Mouse (Mus musculus) small intestine, adult 2 months (tissue): ENCODE results near the gene Gm128. TPM values are rescaled to one million over a fixed set of nuclear protein-coding genes. Genes with fewer than 3 reads are reported as not detected.

Source experiments
- H3K27ac ChIP-seq: fragments of 200-500 bp; 2 replicates; pipeline ENCODE4 v1.5.1; 2012; ENCODE audit warnings: low read depth, low read length, control low read depth, inconsistent platforms; ENCODE audit not compliant: insufficient read depth
- H3K27me3 ChIP-seq: fragments of 200-500 bp; 2 replicates; pipeline ENCODE4 v1.6.1; 2012; ENCODE audit warnings: mild to moderate bottlenecking, moderate library complexity, low read length, inconsistent platforms; ENCODE audit not compliant: control insufficient read depth, insufficient read depth
- H3K36me3 ChIP-seq: fragments of 200-500 bp; 2 replicates; pipeline ENCODE4 v1.6.1; 2012; ENCODE audit warnings: mild to moderate bottlenecking, low read length, control low read depth, inconsistent platforms; ENCODE audit not compliant: control insufficient read depth, insufficient read depth
- H3K4me1 ChIP-seq: fragments of 200-500 bp; 2 replicates; pipeline ENCODE4 v1.6.1; 2012; ENCODE audit warnings: low read length, inconsistent platforms, mixed read lengths; ENCODE audit not compliant: control insufficient read depth, insufficient read depth, insufficient read length
- H3K4me3 ChIP-seq: fragments of 200-500 bp; 2 replicates; pipeline ENCODE4 v1.5.1; 2012; ENCODE audit warnings: low read depth, mild to moderate bottlenecking, control low read depth, inconsistent platforms, low read length, moderate library complexity
- CTCF ChIP-seq: fragments of 200-500 bp; IDR thresholded peaks from 2 replicates; pipeline ENCODE4 v1.5.1; 2012; ENCODE audit warnings: low read depth, mild to moderate bottlenecking, control low read depth, inconsistent platforms, low read length, moderate library complexity, mixed read lengths; ENCODE audit not compliant: insufficient replicate concordance, insufficient read length; ENCODE audit errors: extremely low read depth
- POLR2A ChIP-seq: fragments of 200-500 bp; IDR thresholded peaks from 2 replicates; pipeline ENCODE4 v1.6.1; 2012; ENCODE audit warnings: low read depth, mild to moderate bottlenecking, control low read depth, inconsistent platforms, low read length, moderate library complexity
- WGBS: fragments of 180-500 bp; shearing (Covaris S2); methylation state at CpG from one replicate; pipeline ENCODE4 v1.1.7; 2018; 5-methylcytosine and 5-hydroxymethylcytosine counted together
- polyA plus RNA-seq: library from polyadenylated mRNA; depleted of rRNA; stranded (reverse); fragments of >200 nt; gene quantifications from 2 replicates; pipeline ENCODE4 v1.2.3, GENCODE M21; 2012

The Gm128 gene
- polyA plus RNA-seq, 1 experiment: 0.13 TPM

DNA sequence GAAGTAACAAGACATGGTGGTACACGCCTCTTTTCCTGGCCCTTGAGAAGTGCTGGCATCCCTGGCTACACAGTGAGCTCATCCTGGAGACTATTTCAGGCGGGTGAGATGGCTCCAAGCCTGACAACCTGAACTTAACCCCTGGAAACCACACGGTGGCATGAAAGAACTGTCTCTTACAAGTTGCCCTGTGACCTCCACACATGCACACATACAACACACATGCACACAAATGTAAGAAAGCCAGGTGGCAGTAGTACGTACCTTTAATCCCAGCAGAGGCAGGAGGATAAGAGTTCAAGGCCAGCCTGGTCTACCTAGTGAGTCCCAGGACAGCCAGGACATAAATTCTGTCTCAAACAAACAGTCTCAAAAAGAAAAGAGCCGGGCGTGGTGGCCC, 2.4 kb downstream of the Gm128 start:
- Histone ChIP-seq H3K27me3 (no peaks in the 10 kb centered on the region), H3K36me3 (peaks cover 25% of the 10 kb centered on the region), H3K27ac (no peak overlapping the region), H3K4me1 (no peaks in the 10 kb centered on the region), H3K4me3 (no peak overlapping the region)
- no peak for TF ChIP-seq CTCF
- no peak for TF ChIP-seq POLR2A
- WGBS: 82% methylated on average over 6 of the region's 6 CpGs

DNA sequence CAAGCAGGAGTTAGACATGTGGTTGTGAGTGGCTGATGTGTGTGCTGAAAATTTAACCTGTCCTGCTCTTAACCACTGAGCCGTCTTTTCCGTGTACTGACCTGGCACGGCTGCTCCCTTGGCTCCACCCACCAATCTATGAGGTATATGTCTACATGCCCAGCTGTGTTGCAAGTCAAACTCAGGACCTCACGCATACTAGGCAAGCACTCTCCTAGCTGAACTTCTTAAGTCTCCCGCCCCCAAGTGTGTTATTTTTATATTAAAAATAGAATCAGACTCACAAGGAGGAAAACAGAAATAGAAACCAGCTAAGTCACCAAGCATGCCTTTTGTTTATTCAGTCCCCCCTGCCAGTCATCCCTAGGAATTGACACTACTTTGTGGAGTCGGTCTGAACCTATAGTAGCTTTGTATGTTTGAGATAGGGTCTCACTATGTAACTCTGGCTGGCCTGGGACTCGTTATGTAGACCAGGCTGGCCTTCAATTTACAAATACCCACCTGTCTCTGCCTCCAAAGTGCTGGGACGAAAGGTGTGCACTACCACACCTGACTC, 3.8 kb downstream of the Gm128 start:
- no peak for TF ChIP-seq CTCF
- no peak for TF ChIP-seq POLR2A
- H3K4me1 ChIP-seq: peaks cover 2% of the 10 kb centered on the region; the same call in 1 of the 2 replicates
- no peak overlapping the region for H3K27ac ChIP-seq
- no peak overlapping the region for H3K4me3 ChIP-seq
- WGBS: 60% methylated on average over 8 of the region's 8 CpGs
- no peaks in the 10 kb centered on the region for H3K27me3 ChIP-seq
- peaks cover 38% of the 10 kb centered on the region for H3K36me3 ChIP-seq

- no peak overlapping the region for H3K27ac ChIP-seq
- 89% methylated on average over 23 of the region's 23 CpGs for WGBS
- H3K36me3 ChIP-seq: peaks cover 50% of the 10 kb centered on the region
- no peaks in the 10 kb centered on the region for H3K27me3 ChIP-seq
- peaks cover 22% of the 10 kb centered on the region for H3K4me1 ChIP-seq
- no peak overlapping the region for H3K4me3 ChIP-seq
- TF ChIP-seq POLR2A: no peak
- TF ChIP-seq CTCF: no peak
Observed at GRCm38 (mm10) chr3:95235386-95236301, 5.8 kb downstream of the Gm128 start.

DNA sequence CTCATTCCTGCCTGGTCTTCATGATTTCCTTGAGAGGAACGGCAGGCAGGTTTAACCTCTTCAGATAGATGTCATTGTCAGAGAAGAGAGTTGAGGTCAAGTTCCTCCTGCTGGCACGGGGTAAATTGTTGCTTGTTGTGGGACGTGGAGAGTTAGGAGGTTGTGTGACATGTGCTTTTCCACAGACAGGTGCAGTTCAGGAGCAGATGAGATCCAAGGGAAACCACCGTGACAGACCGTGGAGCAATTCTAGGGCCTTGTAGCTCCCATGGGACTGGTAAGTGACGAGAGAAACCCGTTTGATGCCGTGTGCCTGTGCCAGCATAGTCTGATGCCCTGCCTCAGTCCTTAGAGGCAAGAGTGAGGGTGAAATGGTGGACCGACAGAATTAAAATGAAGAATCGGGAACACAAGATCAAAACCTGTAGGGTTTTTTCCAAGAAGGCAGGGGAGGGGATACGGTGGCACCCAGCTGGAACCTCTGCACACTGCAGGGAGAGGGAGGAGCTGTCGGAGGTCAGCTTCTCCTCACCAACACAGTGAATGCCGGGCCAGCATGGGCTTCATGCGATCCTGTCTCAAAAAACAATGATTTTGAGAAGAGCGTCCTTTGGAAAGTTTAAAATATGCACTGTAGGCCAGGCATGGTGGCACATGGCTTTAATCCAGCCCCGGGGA, 8.0 kb downstream of the Gm128 start:
- H3K36me3 ChIP-seq: peaks cover 50% of the 10 kb centered on the region
- peaks cover 23% of the 10 kb centered on the region for H3K4me1 ChIP-seq
- no peak for TF ChIP-seq CTCF
- no peak for TF ChIP-seq POLR2A
- no peaks in the 10 kb centered on the region for H3K27me3 ChIP-seq
- WGBS: 90% methylated on average over 16 of the region's 16 CpGs
- H3K27ac ChIP-seq: no peak overlapping the region
- no peak overlapping the region for H3K4me3 ChIP-seq

- peak overlapping the region; percentile 32; the same call in 1 of the 2 replicates for H3K27ac ChIP-seq
- H3K4me1 ChIP-seq: peaks cover 26% of the 10 kb centered on the region
- peaks cover 50% of the 10 kb centered on the region for H3K36me3 ChIP-seq
- 54% methylated on average over 7 of the region's 7 CpGs for WGBS
- no peak overlapping the region for H3K4me3 ChIP-seq
- TF ChIP-seq POLR2A (no peak), CTCF (no peak)
- H3K27me3 ChIP-seq: no peaks in the 10 kb centered on the region
Observed at GRCm38 (mm10) chr3:95232771-95233170, 8.6 kb downstream of the Gm128 start.

- Histone ChIP-seq H3K27me3 (no peaks in the 10 kb centered on the region), H3K4me1 (peaks cover 26% of the 10 kb centered on the region), H3K27ac (peak within 1 kb of the TSS; percentile 100), H3K4me3 (peak within 1 kb of the TSS; percentile 64), H3K36me3 (peaks cover 48% of the 10 kb centered on the region)
- TF ChIP-seq POLR2A: no peak
- no peak for TF ChIP-seq CTCF
- 57% methylated on average over 13 of the region's 13 CpGs for WGBS
Observed at GRCm38 (mm10) chr3:95231298-95232221, 9.8 kb downstream of the Gm128 start, which contains the start of gene Mllt11. Gene Mllt11, minus strand, starts transcription at chr3:95232171.
